Mouse (Mus musculus): ENCODE measurements around the gene Olfr824. TPM values are rescaled to one million over a fixed set of nuclear protein-coding genes. Genes with fewer than 3 reads are reported as not detected.

Gene Olfr824
- polyA plus RNA-seq, 1 experiment from 2014 or later, result not detected

DNA sequence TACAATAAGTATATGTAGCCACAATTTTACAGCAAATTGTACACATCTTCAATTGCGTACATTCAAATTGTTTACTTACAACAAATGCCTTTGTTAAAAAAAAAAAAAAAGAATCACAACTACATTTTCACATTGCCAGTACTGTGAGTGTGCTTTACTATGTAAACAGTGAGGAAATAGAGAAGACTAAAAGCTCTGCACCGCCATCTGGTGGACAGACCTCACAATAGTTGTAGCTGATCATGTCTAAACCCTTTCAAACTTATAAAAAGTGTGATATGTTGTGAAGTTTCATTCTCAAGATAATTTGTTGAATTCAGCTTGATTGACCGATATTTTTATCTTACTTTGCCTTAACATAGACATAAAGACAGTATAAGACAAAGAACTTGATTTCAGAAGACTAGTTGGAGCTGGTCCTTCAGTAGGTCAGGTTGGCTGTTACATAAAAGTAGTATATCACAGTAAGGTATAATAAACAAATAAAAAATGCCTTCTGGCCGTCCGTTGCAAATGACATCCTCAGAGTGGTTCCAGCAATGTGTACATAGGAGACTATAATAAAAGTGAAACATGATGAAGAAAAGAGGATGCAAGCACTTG, 36.9 kb downstream of the Olfr824 start:
- H3K4me3 ChIP-seq (ENCODE audit: low read depth, low read length), result no peak overlapping the region
- no peaks in the 10 kb centered on the region for H3K9me3 ChIP-seq (ENCODE audit: control insufficient read depth, low read length)
- no peak overlapping the region for H3K27ac ChIP-seq (ENCODE audit: low read depth, low read length)
- H3K36me3 ChIP-seq (ENCODE audit: control insufficient read depth, insufficient read depth, low read length), result no peaks in the 10 kb centered on the region
- no peaks in the 10 kb centered on the region for H3K4me1 ChIP-seq (ENCODE audit: control insufficient read depth, insufficient read depth, low read length)
- no peak overlapping the region for H3K4me2 ChIP-seq (ENCODE audit: low read depth, low read length)
- H3K9ac ChIP-seq (replicated peaks; ENCODE audit: low read depth, low read length), result no peak overlapping the region
- no peak; the same call in 1 of the 2 replicates for ATAC-seq (ENCODE audit: low read depth)
- WGBS, result 25% methylated on average over 5 of the region's 5 CpGs
- H3K27me3 ChIP-seq (ENCODE audit: control insufficient read depth, insufficient read depth, low read length), result no peaks in the 10 kb centered on the region

Other genes with a start within 250 kb of the Olfr824 start
- not detected in 2 replicates for gene Olfr815, start 224.1 kb downstream of the Olfr824 start, polyA plus RNA-seq (2014; fragmentation: Nextera tagmentation; extraction: Ambion mirVana)
- gene Olfr816, start 214.4 kb downstream of the Olfr824 start, polyA plus RNA-seq (2014; fragmentation: Nextera tagmentation; extraction: Ambion mirVana), result not detected in 2 replicates
- gene Olfr818, start 180.9 kb downstream of the Olfr824 start, polyA plus RNA-seq (2014; fragmentation: Nextera tagmentation; extraction: Ambion mirVana), result not detected in 2 replicates
- gene Olfr819, start 162.7 kb downstream of the Olfr824 start, polyA plus RNA-seq (2014; fragmentation: Nextera tagmentation; extraction: Ambion mirVana), result not detected in 2 replicates
- not detected in 2 replicates for gene Olfr247, start 153.9 kb downstream of the Olfr824 start, polyA plus RNA-seq (2014; fragmentation: Nextera tagmentation; extraction: Ambion mirVana)
- gene Gm10310, start 144.9 kb downstream of the Olfr824 start, polyA plus RNA-seq (2014; fragmentation: Nextera tagmentation; extraction: Ambion mirVana), result not detected in 2 replicates
- gene Olfr820, start 117.4 kb downstream of the Olfr824 start, polyA plus RNA-seq (2014; fragmentation: Nextera tagmentation; extraction: Ambion mirVana), result not detected in 2 replicates
- gene Olfr821, start 99.7 kb downstream of the Olfr824 start, polyA plus RNA-seq (2014; fragmentation: Nextera tagmentation; extraction: Ambion mirVana), result not detected in 2 replicates
- not detected in 2 replicates for gene Olfr822, start 58.8 kb downstream of the Olfr824 start, polyA plus RNA-seq (2014; fragmentation: Nextera tagmentation; extraction: Ambion mirVana)
- gene Olfr823, start 14.6 kb downstream of the Olfr824 start, polyA plus RNA-seq (2014; fragmentation: Nextera tagmentation; extraction: Ambion mirVana), result not detected in 2 replicates
- gene Olfr825, start 36.8 kb upstream of the Olfr824 start, polyA plus RNA-seq (2014; fragmentation: Nextera tagmentation; extraction: Ambion mirVana), result not detected in 2 replicates
- not detected in 2 replicates for gene Olfr826, start 54.2 kb upstream of the Olfr824 start, polyA plus RNA-seq (2014; fragmentation: Nextera tagmentation; extraction: Ambion mirVana)
- not detected in 2 replicates for gene Olfr827, start 84.4 kb upstream of the Olfr824 start, polyA plus RNA-seq (2014; fragmentation: Nextera tagmentation; extraction: Ambion mirVana)
- 1.6 and 2.3 TPM in 2 replicates for gene Neurod4, start 150.2 kb upstream of the Olfr824 start, polyA plus RNA-seq (2014; fragmentation: Nextera tagmentation; extraction: Ambion mirVana)
- not detected in 2 replicates for gene Tespa1, start 192.9 kb upstream of the Olfr824 start, polyA plus RNA-seq (2014; fragmentation: Nextera tagmentation; extraction: Ambion mirVana)